Mouse (Mus musculus): Measurements from ENCODE around the gene Sun2. TPM values are rescaled to one million over a fixed set of nuclear protein-coding genes. Genes with fewer than 3 reads are reported as not detected.

Gene Sun2
- polyA plus RNA-seq, 1 experiment from 2014 or later, result 1.2 TPM

DNA sequence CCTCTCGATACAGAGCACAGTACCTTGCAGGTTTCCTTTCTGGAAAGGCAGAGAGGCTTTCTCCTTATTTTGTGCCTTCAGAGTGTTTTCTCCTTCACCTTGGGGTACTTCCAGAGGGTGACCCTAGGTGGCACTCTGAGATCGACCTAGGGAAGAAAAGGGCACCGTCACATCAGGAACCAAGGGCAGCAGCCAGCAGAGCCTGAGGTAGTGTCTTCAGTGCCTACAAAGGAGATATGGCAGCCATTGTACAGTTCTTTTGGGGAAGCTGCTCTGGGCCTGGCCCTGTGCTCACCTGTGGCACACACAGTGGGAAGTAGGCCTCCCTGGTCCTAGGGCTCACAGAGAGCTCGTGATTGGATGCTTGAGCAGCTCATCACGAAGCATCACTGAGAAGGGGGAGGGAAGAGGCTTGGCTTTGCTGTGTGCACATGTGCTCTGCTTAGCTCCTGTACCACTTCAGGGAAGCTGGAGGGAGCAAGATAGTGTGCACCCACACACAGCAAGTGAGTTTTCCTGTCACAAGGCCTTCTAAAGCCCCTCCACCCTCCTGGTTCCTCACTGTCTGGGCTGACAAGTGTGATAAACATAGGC, 34.0 kb downstream of the Sun2 start:
- no peak overlapping the region for H3K4me3 ChIP-seq (ENCODE audit: low read depth, low read length)
- 86% methylated on average over 5 of the region's 5 CpGs for WGBS
- H3K4me2 ChIP-seq (replicated peaks; ENCODE audit: low read depth), result no peak overlapping the region
- H3K4me1 ChIP-seq (replicated peaks; ENCODE audit: control insufficient read depth, insufficient read depth, low read length), result no peaks in the 10 kb centered on the region
- no peak; the same call in 1 of the 2 replicates for TF ChIP-seq CTCF (IDR thresholded peaks at IDR 0.05; ENCODE audit: low read depth)
- no peak overlapping the region for H3K27ac ChIP-seq (ENCODE audit: low read depth, low read length)
- no peak for ATAC-seq
- H3K9ac ChIP-seq (ENCODE audit: low read depth, low read length), result no peak overlapping the region
- H3K36me3 ChIP-seq (ENCODE audit: control insufficient read depth, insufficient read depth), result peaks cover 56% of the 10 kb centered on the region
- no peaks in the 10 kb centered on the region for H3K9me3 ChIP-seq (ENCODE audit: control insufficient read depth)
- H3K27me3 ChIP-seq (replicated peaks; ENCODE audit: control insufficient read depth, insufficient read depth, low read length), result no peaks in the 10 kb centered on the region

DNA sequence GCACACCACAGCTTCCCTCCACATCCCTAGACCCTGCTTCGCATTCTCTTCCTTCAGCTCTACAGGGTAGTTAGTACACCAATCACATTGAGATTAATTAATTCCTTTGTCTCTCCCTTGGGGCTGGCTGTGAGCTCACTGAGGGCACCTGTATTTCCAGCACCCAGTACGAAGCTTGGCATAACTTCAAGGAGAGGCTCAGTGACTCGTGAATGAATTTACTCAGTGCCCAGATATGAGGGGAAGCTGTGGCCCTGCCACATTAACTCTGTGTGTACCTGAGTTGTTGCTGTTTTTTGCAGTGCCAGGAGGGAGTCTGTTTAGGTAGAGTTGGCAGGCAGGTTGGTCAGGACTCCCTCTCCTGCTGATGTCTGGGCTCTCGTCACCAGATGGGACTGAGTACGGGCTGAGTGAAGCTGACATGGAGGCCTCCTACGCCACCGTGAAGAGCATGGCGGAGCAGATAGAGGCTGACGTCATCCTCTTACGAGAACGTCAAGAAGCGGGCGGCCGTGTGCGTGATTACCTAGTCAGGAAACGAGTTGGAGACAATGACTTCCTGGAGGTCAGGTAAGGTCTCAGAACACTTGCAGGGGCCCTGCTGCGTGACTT, 35.6 kb downstream of the Sun2 start:
- H3K9ac ChIP-seq (ENCODE audit: low read depth, low read length), result no peak overlapping the region
- no peak overlapping the region for H3K4me3 ChIP-seq (ENCODE audit: low read depth, low read length)
- TF ChIP-seq CTCF (IDR thresholded peaks at IDR 0.05; ENCODE audit: low read depth), result no peak
- 79% methylated on average over 17 of the region's 17 CpGs for WGBS
- no peaks in the 10 kb centered on the region for H3K27me3 ChIP-seq (replicated peaks; ENCODE audit: control insufficient read depth, insufficient read depth, low read length)
- peaks cover 40% of the 10 kb centered on the region for H3K36me3 ChIP-seq (ENCODE audit: control insufficient read depth, insufficient read depth)
- no peak for ATAC-seq
- H3K4me2 ChIP-seq (replicated peaks; ENCODE audit: low read depth), result no peak overlapping the region
- H3K9me3 ChIP-seq (ENCODE audit: control insufficient read depth), result no peaks in the 10 kb centered on the region
- H3K4me1 ChIP-seq (replicated peaks; ENCODE audit: control insufficient read depth, insufficient read depth, low read length), result no peaks in the 10 kb centered on the region
- no peak overlapping the region for H3K27ac ChIP-seq (ENCODE audit: low read depth, low read length)

DNA sequence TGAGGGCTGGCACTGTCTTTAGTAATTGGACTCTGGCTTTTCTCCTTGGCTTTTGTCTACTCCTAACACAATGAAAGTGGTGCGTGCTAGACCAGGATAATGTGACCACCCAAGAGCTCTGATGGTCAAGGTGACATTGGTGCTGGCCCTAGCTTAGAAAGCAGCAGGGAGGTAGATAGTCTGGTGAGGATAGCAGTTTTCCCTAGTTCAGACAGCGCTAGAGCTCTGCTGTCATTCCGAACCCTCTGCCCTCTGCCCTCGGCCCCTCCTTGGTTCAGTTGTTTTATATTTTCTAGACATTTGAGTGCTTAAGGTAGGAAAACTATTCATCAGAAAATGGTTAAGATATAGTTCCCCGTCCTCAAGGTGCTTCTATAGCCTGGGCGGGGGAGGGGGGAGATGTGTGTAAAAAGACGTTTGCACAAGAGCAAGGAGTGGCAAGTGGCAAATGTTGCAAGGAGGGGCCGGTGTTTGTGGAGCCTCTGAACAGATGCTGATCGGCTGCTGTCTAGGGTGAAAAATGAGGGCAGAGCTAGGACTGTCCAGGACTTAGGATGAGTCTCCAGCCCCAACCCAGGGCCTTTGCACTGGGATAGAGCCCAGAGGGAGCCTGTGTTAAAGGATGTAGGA, 44.7 kb downstream of the Sun2 start:
- Histone ChIP-seq H3K27ac (ENCODE audit: low read depth, low read length) (no peak overlapping the region), H3K9me3 (ENCODE audit: control insufficient read depth) (no peaks in the 10 kb centered on the region), H3K4me2 (replicated peaks; ENCODE audit: low read depth) (no peak overlapping the region), H3K36me3 (ENCODE audit: control insufficient read depth, insufficient read depth) (peaks cover 4% of the 10 kb centered on the region; the same call in 1 of the 2 replicates), H3K27me3 (replicated peaks; ENCODE audit: control insufficient read depth, insufficient read depth, low read length) (no peaks in the 10 kb centered on the region), H3K4me1 (replicated peaks; ENCODE audit: control insufficient read depth, insufficient read depth, low read length) (peaks cover 1% of the 10 kb centered on the region; the same call in 1 of the 2 replicates), H3K9ac (ENCODE audit: low read depth, low read length) (no peak overlapping the region), H3K4me3 (ENCODE audit: low read depth, low read length) (no peak overlapping the region)
- ATAC-seq, result no peak; the same call in 1 of the 2 replicates
- WGBS, result 56% methylated on average over 9 of the region's 9 CpGs
- TF ChIP-seq CTCF (IDR thresholded peaks at IDR 0.05; ENCODE audit: low read depth), result no peak

DNA sequence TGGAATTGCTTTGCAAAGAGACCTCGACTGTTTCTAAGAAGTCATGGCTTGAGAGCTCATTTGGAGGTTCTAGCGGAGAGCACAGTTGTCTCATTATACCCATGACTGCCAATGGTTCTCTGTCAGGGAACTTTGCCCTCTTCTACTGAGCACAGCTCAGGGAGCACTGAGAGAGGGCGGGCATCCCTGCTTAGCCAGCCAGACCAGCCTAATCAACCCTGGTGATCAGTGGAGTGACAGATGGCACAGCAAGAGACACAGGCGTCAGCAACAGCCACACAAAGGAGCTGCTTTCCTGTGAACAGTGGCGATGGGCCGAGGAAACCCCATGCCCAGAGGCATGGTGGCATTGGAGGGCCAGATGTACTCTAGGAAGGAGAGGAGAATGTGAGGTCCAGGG, 45.3 kb downstream of the Sun2 start:
- Histone ChIP-seq H3K27me3 (replicated peaks; ENCODE audit: control insufficient read depth, insufficient read depth, low read length) (no peaks in the 10 kb centered on the region), H3K4me1 (replicated peaks; ENCODE audit: control insufficient read depth, insufficient read depth, low read length) (peaks cover 5% of the 10 kb centered on the region; the same call in 1 of the 2 replicates), H3K36me3 (ENCODE audit: control insufficient read depth, insufficient read depth) (peaks cover 4% of the 10 kb centered on the region; the same call in 1 of the 2 replicates), H3K9ac (ENCODE audit: low read depth, low read length) (no peak overlapping the region), H3K9me3 (ENCODE audit: control insufficient read depth) (no peaks in the 10 kb centered on the region), H3K27ac (ENCODE audit: low read depth, low read length) (peak overlapping the region; percentile 7; the same call in 1 of the 2 replicates), H3K4me3 (ENCODE audit: low read depth, low read length) (no peak overlapping the region), H3K4me2 (replicated peaks; ENCODE audit: low read depth) (no peak overlapping the region)
- TF ChIP-seq CTCF (IDR thresholded peaks at IDR 0.05; ENCODE audit: low read depth), result no peak
- WGBS, result 63% methylated on average over 6 of the region's 6 CpGs
- peak; percentile 40; the same call in 1 of the 2 replicates for ATAC-seq

- Histone ChIP-seq H3K27me3 (replicated peaks; ENCODE audit: control insufficient read depth, insufficient read depth, low read length) (no peaks in the 10 kb centered on the region), H3K4me2 (replicated peaks; ENCODE audit: low read depth) (no peak overlapping the region), H3K4me1 (replicated peaks; ENCODE audit: control insufficient read depth, insufficient read depth, low read length) (peaks cover 5% of the 10 kb centered on the region; the same call in 1 of the 2 replicates), H3K9ac (ENCODE audit: low read depth, low read length) (no peak overlapping the region), H3K36me3 (ENCODE audit: control insufficient read depth, insufficient read depth) (peaks cover 4% of the 10 kb centered on the region; the same call in 1 of the 2 replicates), H3K4me3 (ENCODE audit: low read depth, low read length) (no peak overlapping the region), H3K27ac (ENCODE audit: low read depth, low read length) (no peak overlapping the region), H3K9me3 (ENCODE audit: control insufficient read depth) (no peaks in the 10 kb centered on the region)
- TF ChIP-seq CTCF (IDR thresholded peaks at IDR 0.05; ENCODE audit: low read depth), result no peak
- ATAC-seq, result no peak
- WGBS, result 94% methylated on average over 2 of the region's 2 CpGs
These were observed 45.8 kb downstream of the Sun2 start for GRCm38 (mm10) chr15:79696508-79696907.

- H3K4me1 ChIP-seq (replicated peaks; ENCODE audit: control insufficient read depth, insufficient read depth, low read length), result peaks cover 7% of the 10 kb centered on the region; the same call in 1 of the 2 replicates
- H3K36me3 ChIP-seq (ENCODE audit: control insufficient read depth, insufficient read depth), result peaks cover 4% of the 10 kb centered on the region; the same call in 1 of the 2 replicates
- no peak overlapping the region for H3K4me2 ChIP-seq (replicated peaks; ENCODE audit: low read depth)
- 41% methylated on average over 3 of the region's 3 CpGs for WGBS
- no peak for TF ChIP-seq CTCF (IDR thresholded peaks at IDR 0.05; ENCODE audit: low read depth)
- ATAC-seq, result no peak
- no peak overlapping the region for H3K9ac ChIP-seq (ENCODE audit: low read depth, low read length)
- no peaks in the 10 kb centered on the region for H3K27me3 ChIP-seq (replicated peaks; ENCODE audit: control insufficient read depth, insufficient read depth, low read length)
- H3K4me3 ChIP-seq (ENCODE audit: low read depth, low read length), result no peak overlapping the region
- H3K9me3 ChIP-seq (ENCODE audit: control insufficient read depth), result no peaks in the 10 kb centered on the region
- no peak overlapping the region for H3K27ac ChIP-seq (ENCODE audit: low read depth, low read length)
These were observed 46.8 kb downstream of the Sun2 start for GRCm38 (mm10) chr15:79695516-79695915.

Data from intestine, postnatal 0 days (tissue).